Mouse (Mus musculus): ENCODE measurements at regions not wholly inside any gene's neighbourhood (a gene's known extent, or its start where the extent isn't known, plus 50 kb on each side); places are given as distances from the start of the nearest gene placed in this dataset.

- TF ChIP-seq CTCF (IDR thresholded peaks at IDR 0.05; ENCODE audit: low read depth) (no peak), EP300 (IDR thresholded peaks at IDR 0.05; ENCODE audit: low read depth) (no peak)
These were observed 91.3 kb upstream of the Crim1 start for GRCm38 (mm10) chr17:78108793-78109192.

Data from liver, postnatal 0 days (tissue).